Mouse (Mus musculus) embryo, embryonic 10.5 days (tissue): ENCODE results near the gene Ddx28.

Source experiments
- DNase-seq: peaks from one replicate; pipeline ENCODE4 v3.0.0-alpha.2; 2015; ENCODE audit warnings: low spot score

Gene Ddx28

GRCm38 (mm10) chr8:106011643-106011986 lies at the start of gene Ddx28:
Gene Ddx28 (minus strand): TSS chr8:106011882.
- DNase-seq = no peak

GRCm38 (mm10) chr8:106060521-106060920 lies 48.8 kb upstream of the Ddx28 start:
- DNase-seq = peak; percentile 22

GRCm38 (mm10) chr8:106059613-106060371 lies 48.1 kb upstream of the Ddx28 start:
- DNase-seq = peak; percentile 70

GRCm38 (mm10) chr8:106058731-106059612 lies 47.3 kb upstream of the Ddx28 start, which contains the start of gene Nfatc3:
Gene Nfatc3 (plus strand): TSS chr8:106058840.
- peak; percentile 98 for DNase-seq

- no peak for DNase-seq
These were observed 44.8 kb upstream of the Ddx28 start for GRCm38 (mm10) chr8:106056455-106056982.

GRCm38 (mm10) chr8:106055038-106055437 lies 43.4 kb upstream of the Ddx28 start:
- DNase-seq = no peak

- DNase-seq = no peak
These were observed 42.6 kb upstream of the Ddx28 start for GRCm38 (mm10) chr8:106054190-106054811.

- no peak for DNase-seq
These were observed 40.9 kb upstream of the Ddx28 start for GRCm38 (mm10) chr8:106052510-106053089.

- DNase-seq = no peak
These were observed 39.4 kb upstream of the Ddx28 start for GRCm38 (mm10) chr8:106051068-106051467.

- DNase-seq = no peak
These were observed 38.2 kb upstream of the Ddx28 start for GRCm38 (mm10) chr8:106049840-106050239.

- no peak for DNase-seq
These were observed 36.4 kb upstream of the Ddx28 start for GRCm38 (mm10) chr8:106047854-106048630.

GRCm38 (mm10) chr8:106046872-106047559 lies 35.3 kb upstream of the Ddx28 start:
- no peak for DNase-seq

- peak; percentile 13 for DNase-seq
These were observed 32.5 kb upstream of the Ddx28 start for GRCm38 (mm10) chr8:106044151-106044550.

GRCm38 (mm10) chr8:106043055-106043454 lies 31.4 kb upstream of the Ddx28 start:
- DNase-seq = no peak

GRCm38 (mm10) chr8:106040218-106040617 lies 28.5 kb upstream of the Ddx28 start:
- no peak for DNase-seq

- no peak for DNase-seq
These were observed 27.9 kb upstream of the Ddx28 start for GRCm38 (mm10) chr8:106039605-106040004.

GRCm38 (mm10) chr8:106038721-106039120 lies 27.0 kb upstream of the Ddx28 start:
- DNase-seq = no peak

GRCm38 (mm10) chr8:106022483-106022882 lies 10.8 kb upstream of the Ddx28 start:
- DNase-seq = peak; percentile 87

GRCm38 (mm10) chr8:106018039-106018438 lies 6.4 kb upstream of the Ddx28 start:
- DNase-seq = no peak

GRCm38 (mm10) chr8:106017130-106017529 lies 5.4 kb upstream of the Ddx28 start:
- DNase-seq = no peak

GRCm38 (mm10) chr8:106016284-106016683 lies 4.6 kb upstream of the Ddx28 start:
- no peak for DNase-seq
